Mouse (Mus musculus) bone marrow macrophage, adult 2 months (primary cell): ENCODE data around the gene Supt5.

Source experiments
- CTCF ChIP-seq: IDR thresholded peaks from 2 replicates; pipeline ENCODE4 v1.5.1; 2012; ENCODE audit warnings: low read depth, mild to moderate bottlenecking, low read length, moderate library complexity
- POLR2A ChIP-seq: IDR thresholded peaks from 2 replicates; pipeline ENCODE4 v1.6.1; 2012; ENCODE audit warnings: mild to moderate bottlenecking, low read depth, low read length, borderline replicate concordance

DNA sequence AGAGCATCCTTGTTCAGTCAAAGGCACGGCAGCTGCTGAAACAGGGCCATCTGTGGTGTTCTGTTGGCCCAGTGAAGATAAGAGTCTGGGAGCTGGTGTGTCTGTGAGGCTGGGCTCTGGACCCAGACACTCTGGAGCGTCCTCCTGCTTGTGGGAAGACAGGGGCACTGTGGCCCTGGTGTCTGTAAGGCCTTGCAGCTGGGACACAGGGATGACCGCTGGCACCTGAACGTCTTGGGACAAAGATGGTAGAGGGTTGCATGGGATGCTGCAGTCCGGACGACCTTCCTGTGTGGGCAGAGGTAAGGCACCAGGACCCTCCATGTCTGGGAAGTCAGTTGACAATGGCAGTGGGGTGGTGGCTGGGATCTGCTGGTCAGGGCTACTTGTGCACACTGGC lies 21.7 kb upstream of the Supt5 start:
- no peak for TF ChIP-seq POLR2A
- TF ChIP-seq CTCF: no peak
